Mouse (Mus musculus): Measurements from ENCODE around the gene Gpr149. TPM values are rescaled to one million over a fixed set of nuclear protein-coding genes. Genes with fewer than 3 reads are reported as not detected.

The Gpr149 gene
- total RNA-seq (2014; rRNA removed) = 4.5 and 6.5 TPM in 2 replicates
- polyA plus RNA-seq (2015; fragmentation: Nextera tagmentation; extraction: Ambion mirVana) = 4.0 and 4.1 TPM in 2 replicates

DNA sequence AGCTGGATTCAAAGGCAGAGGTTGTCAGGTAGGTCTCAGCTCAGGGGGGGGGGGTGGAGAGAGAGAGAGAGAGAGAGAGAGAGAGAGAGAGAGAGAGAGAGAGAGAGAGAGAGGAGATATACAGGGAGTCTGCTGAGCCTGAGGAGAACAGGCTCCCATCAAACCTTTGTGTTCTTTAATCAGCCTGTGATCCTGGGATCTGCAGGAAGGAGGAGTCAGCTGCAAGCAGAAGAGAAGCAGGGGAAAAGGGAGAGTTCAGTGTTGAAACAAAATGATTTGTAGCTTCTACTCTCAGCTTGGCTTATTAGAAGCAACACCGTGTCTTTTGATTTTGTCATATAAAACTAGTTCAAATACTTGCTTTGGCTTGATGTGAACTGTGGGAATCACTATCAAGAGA, at the start of gene Gpr149:
Gene Gpr149 (minus strand): TSS at position 168 of the 400 bp plus-strand sequence.
- Histone ChIP-seq H3K4me1 (ENCODE audit: insufficient read depth) (no peaks in the 10 kb centered on the region), H3K27ac (ENCODE audit: low read depth, low read length) (no peak within 1 kb of the TSS), H3K9ac (peak within 1 kb of the TSS; percentile 55), H3K36me3 (ENCODE audit: insufficient read depth) (no peaks in the 10 kb centered on the region), H3K4me3 (ENCODE audit: low read depth, low read length) (peak within 1 kb of the TSS; percentile 56), H3K9me3 (ENCODE audit: low read length) (no peaks in the 10 kb centered on the region), H3K4me2 (ENCODE audit: low read depth) (peak within 1 kb of the TSS; percentile 91), H3K27me3 (ENCODE audit: insufficient read depth, low read length) (no peaks in the 10 kb centered on the region)
- TF ChIP-seq CTCF (IDR thresholded peaks at IDR 0.05; ENCODE audit: low read depth) = no peak; the same call in 1 of the 2 replicates
- 56% methylated on average over 1 of the region's 1 CpGs for WGBS
- peak; percentile 6 for DNase-seq
- ATAC-seq = peak; percentile 60; the same call in 1 of the 2 replicates

DNA sequence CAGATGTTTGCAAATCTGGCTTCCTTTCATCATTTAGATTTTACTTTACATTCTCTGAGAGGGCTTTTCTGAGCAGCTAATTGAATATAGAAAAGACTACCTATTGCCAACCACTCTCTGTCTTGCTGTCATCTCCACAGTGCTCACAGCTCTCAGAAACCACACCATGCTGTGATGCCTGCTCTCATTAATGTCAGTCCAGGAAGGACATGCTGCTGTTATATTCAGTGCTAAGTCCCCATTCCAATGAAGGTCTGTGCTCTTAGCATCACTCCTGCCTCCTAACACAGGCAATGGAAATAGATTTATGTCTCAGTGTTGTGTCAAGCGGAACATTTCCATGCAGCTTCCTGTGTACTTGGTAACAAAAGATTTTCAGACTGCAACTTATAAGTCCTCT, 45.6 kb upstream of the Gpr149 start:
- Histone ChIP-seq H3K4me3 (ENCODE audit: low read depth, low read length) (no peak overlapping the region), H3K27ac (ENCODE audit: low read depth, low read length) (no peak overlapping the region), H3K27me3 (ENCODE audit: insufficient read depth, low read length) (no peaks in the 10 kb centered on the region), H3K9me3 (ENCODE audit: low read length) (no peaks in the 10 kb centered on the region), H3K36me3 (ENCODE audit: insufficient read depth) (no peaks in the 10 kb centered on the region), H3K4me2 (ENCODE audit: low read depth) (no peak overlapping the region), H3K4me1 (ENCODE audit: insufficient read depth) (no peaks in the 10 kb centered on the region), H3K9ac (no peak overlapping the region)
- WGBS = 80% methylated on average over 1 of the region's 1 CpGs
- TF ChIP-seq CTCF (IDR thresholded peaks at IDR 0.05; ENCODE audit: low read depth) = no peak
- DNase-seq (no peak), ATAC-seq (no peak)

DNA sequence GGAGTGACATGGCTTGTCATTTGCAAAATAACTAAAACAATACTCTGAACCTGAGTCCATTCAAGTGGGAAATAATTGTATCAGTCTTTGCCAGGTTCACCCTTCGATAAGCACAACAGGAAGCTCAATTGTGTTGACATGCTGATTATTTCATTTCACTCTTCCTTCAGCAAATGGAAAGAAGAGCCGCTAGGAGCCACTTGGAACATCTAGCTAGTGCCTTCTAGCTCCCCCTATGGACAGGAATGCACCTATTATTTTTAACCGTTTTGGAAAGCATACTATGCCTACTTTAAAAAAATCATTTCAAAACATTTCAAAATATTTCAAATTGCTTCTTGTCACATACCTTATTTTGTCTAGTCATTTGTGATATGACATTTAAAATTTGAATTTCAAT, 5.9 kb upstream of the Gpr149 start:
- H3K9me3 ChIP-seq (ENCODE audit: low read length) = no peaks in the 10 kb centered on the region
- no peak overlapping the region for H3K4me3 ChIP-seq (ENCODE audit: low read depth, low read length)
- no peak overlapping the region for H3K9ac ChIP-seq
- H3K27me3 ChIP-seq (ENCODE audit: insufficient read depth, low read length) = no peaks in the 10 kb centered on the region
- no peak for DNase-seq
- no peak overlapping the region for H3K27ac ChIP-seq (ENCODE audit: low read depth, low read length)
- H3K36me3 ChIP-seq (ENCODE audit: insufficient read depth) = no peaks in the 10 kb centered on the region
- TF ChIP-seq CTCF (IDR thresholded peaks at IDR 0.05; ENCODE audit: low read depth) = no peak
- no peak overlapping the region for H3K4me2 ChIP-seq (ENCODE audit: low read depth)
- no peaks in the 10 kb centered on the region for H3K4me1 ChIP-seq (ENCODE audit: insufficient read depth)
- ATAC-seq = no peak
- WGBS = 80% methylated on average over 3 of the region's 3 CpGs

DNA sequence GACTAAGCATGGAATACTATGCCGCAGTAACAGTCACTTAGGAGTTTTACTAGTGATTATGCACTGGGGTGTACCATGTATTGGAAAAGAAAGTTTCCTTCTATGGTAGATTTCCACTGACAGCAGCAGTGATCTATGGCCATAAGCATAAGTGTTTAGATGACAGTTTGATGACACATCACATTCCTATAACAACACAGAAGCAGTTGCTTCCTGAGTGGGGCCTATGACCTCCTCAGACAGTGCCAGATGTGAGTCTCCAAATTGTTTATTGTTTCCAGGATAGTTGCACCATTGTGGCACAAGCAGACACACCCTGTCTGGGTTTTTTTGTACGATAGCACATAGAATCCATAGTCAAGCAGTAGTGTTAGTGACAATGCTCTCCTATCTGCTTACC, 991 bp upstream of the Gpr149 start:
- Histone ChIP-seq H3K27ac (ENCODE audit: low read depth, low read length) (no peak overlapping the region), H3K4me1 (ENCODE audit: insufficient read depth) (no peaks in the 10 kb centered on the region), H3K9me3 (ENCODE audit: low read length) (no peaks in the 10 kb centered on the region), H3K4me2 (ENCODE audit: low read depth) (no peak overlapping the region), H3K36me3 (ENCODE audit: insufficient read depth) (no peaks in the 10 kb centered on the region), H3K9ac (no peak overlapping the region), H3K4me3 (ENCODE audit: low read depth, low read length) (no peak overlapping the region), H3K27me3 (ENCODE audit: insufficient read depth, low read length) (no peaks in the 10 kb centered on the region)
- ATAC-seq (no peak), DNase-seq (no peak)
- WGBS = 89% methylated on average over 2 of the region's 2 CpGs
- TF ChIP-seq CTCF (IDR thresholded peaks at IDR 0.05; ENCODE audit: low read depth) = no peak

DNA sequence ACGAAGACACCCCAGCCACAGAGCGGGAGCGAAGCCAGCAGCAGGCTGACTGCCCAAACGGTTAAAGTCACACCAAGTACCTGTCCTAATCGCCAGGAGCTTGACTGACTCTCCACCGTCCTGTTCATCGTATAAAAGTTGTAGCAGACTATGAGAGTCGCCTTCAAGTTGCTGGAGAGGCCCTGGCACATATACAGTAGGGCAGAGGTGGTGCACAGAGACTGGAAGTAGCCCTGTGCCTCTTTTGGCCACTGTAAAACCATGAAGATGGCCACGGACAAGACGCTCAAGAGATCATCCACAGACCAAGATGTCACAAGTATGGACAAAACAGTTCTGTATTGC, 921 bp downstream of the Gpr149 start:
- no peak for DNase-seq
- peak overlapping the region; percentile 91 for H3K4me2 ChIP-seq (ENCODE audit: low read depth)
- 0 out of 2 replicates have a peak overlapping the region, but pooled peaks have one; percentile 4 for H3K27ac ChIP-seq (ENCODE audit: low read depth, low read length)
- H3K27me3 ChIP-seq (ENCODE audit: insufficient read depth, low read length) = no peaks in the 10 kb centered on the region
- 20% methylated on average over 10 of the region's 10 CpGs for WGBS
- H3K9me3 ChIP-seq (ENCODE audit: low read length) = no peaks in the 10 kb centered on the region
- no peaks in the 10 kb centered on the region for H3K36me3 ChIP-seq (ENCODE audit: insufficient read depth)
- peak; percentile 21; the same call in 1 of the 2 replicates for ATAC-seq
- peak overlapping the region; percentile 55 for H3K9ac ChIP-seq
- no peaks in the 10 kb centered on the region for H3K4me1 ChIP-seq (ENCODE audit: insufficient read depth)
- H3K4me3 ChIP-seq (ENCODE audit: low read depth, low read length) = peak overlapping the region; percentile 56
- TF ChIP-seq CTCF (IDR thresholded peaks at IDR 0.05; ENCODE audit: low read depth) = no peak

DNA sequence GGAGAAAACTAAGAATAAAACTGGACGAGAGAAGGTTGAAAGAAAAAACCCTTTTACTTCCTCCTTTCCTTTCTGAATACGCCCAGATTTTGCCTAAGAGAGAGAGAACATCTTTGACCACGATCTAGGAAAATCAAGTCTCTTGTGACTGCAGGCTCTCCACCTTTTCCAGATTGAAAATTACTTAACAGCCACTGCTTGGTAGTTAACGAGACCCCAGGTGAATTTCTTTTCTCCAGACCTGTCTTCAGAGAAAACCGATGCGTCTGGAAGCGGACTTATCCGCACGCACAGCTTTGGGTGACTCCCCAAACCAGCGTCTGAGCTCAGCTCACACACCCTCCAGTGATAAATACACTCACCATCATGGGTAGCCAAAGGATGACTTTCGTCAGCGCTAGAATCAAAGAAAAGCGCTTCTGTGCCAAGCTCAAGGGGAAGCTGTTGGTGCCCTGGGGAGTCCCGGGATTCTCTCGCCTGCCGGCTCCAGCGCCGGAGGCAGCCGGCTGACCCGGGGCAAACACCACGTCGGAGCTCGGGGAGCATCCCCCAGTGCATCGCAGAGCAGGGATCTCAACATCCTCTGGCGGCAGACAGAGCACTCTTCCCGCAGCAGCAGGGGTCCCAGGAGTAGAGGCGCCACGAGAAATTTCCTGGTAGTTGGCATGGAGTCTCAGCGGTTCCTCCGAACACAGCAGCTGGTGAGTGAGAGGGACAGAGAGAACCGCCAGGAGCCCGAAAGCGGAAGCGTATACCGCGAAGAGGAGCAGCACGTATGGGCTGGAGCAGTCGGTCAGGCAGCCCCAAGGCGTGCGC, 1.5 kb downstream of the Gpr149 start:
- TF ChIP-seq CTCF (IDR thresholded peaks at IDR 0.05; ENCODE audit: low read depth) = no peak
- no peaks in the 10 kb centered on the region for H3K36me3 ChIP-seq (ENCODE audit: insufficient read depth)
- peak overlapping the region; percentile 55 for H3K9ac ChIP-seq
- peak overlapping the region; percentile 56 for H3K4me3 ChIP-seq (ENCODE audit: low read depth, low read length)
- H3K27ac ChIP-seq (ENCODE audit: low read depth, low read length) = 0 out of 2 replicates have a peak overlapping the region, but pooled peaks have one; percentile 4
- DNase-seq = peak; percentile 59
- H3K4me1 ChIP-seq (ENCODE audit: insufficient read depth) = no peaks in the 10 kb centered on the region
- H3K27me3 ChIP-seq (ENCODE audit: insufficient read depth, low read length) = no peaks in the 10 kb centered on the region
- peak; percentile 81 for ATAC-seq
- 1% methylated on average over 40 of the region's 40 CpGs for WGBS
- peak overlapping the region; percentile 91 for H3K4me2 ChIP-seq (ENCODE audit: low read depth)
- no peaks in the 10 kb centered on the region for H3K9me3 ChIP-seq (ENCODE audit: low read length)

DNA sequence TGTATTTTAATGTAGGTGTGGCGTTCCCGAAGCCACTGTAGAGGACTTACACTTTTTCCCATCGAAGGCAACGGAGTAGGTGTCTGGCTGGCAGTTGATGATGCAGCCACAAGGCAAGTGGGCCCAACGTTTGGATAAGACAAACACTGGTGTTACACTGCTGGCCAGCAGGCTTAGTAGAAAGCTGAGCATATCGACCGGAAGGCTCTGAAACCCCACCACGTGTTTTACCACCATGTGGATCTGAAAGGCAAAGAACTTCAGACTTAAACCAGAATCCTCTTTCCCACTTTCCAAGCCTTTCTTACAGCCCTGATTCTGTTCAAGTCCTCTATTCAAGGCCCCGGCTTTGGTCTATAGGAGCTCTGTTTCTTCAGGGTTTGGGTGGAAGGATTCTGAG, 2.5 kb downstream of the Gpr149 start:
- Histone ChIP-seq H3K4me2 (ENCODE audit: low read depth) (peak overlapping the region; percentile 91), H3K4me3 (ENCODE audit: low read depth, low read length) (peak overlapping the region; percentile 56; the same call in 1 of the 2 replicates), H3K9me3 (ENCODE audit: low read length) (no peaks in the 10 kb centered on the region), H3K36me3 (ENCODE audit: insufficient read depth) (no peaks in the 10 kb centered on the region), H3K27me3 (ENCODE audit: insufficient read depth, low read length) (no peaks in the 10 kb centered on the region), H3K9ac (no peak overlapping the region), H3K4me1 (ENCODE audit: insufficient read depth) (no peaks in the 10 kb centered on the region), H3K27ac (ENCODE audit: low read depth, low read length) (no peak overlapping the region)
- peak; percentile 2 for DNase-seq
- TF ChIP-seq CTCF (IDR thresholded peaks at IDR 0.05; ENCODE audit: low read depth) = no peak
- 73% methylated on average over 9 of the region's 9 CpGs for WGBS
- ATAC-seq = no peak

Measured in forebrain, postnatal 0 days (tissue).